Mouse (Mus musculus) MEL (cell line): ENCODE measurements around the gene Psd. TPM values are rescaled to one million over a fixed set of nuclear protein-coding genes. Genes with fewer than 3 reads are reported as not detected.

ENCODE experiments used
- DNase-seq: peaks from one replicate; pipeline ENCODE4 v3.0.0; 2011; ENCODE audit warnings: low read depth, low spot score
- H3K27ac ChIP-seq: 2 replicates; pipeline ENCODE4 v1.5.1; 2012; ENCODE audit warnings: low read depth, mild to moderate bottlenecking, control low read depth, low read length, moderate library complexity; ENCODE audit not compliant: control insufficient read depth
- H3K27me3 ChIP-seq, 2 experiments: fragments of 150-350 bp in 1 of 2; sonication (generic) in 1 of 2; 2 replicates each; pipeline ENCODE4 v1.6.1; 2012; ENCODE audit warnings: low read length in 2 of 2, mild to moderate bottlenecking in 2 of 2, improper control_type of control experiment in 1 of 2, moderate library complexity in 1 of 2; ENCODE audit not compliant: insufficient read depth in 2 of 2, control insufficient read depth in 1 of 2
- H3K36me3 ChIP-seq, 2 experiments: 2 replicates each; pipeline ENCODE4 v1.6.1; 2012 to 2014; ENCODE audit warnings: low read length in 2 of 2, improper control_type of control experiment in 1 of 2, inconsistent platforms in 1 of 2, mild to moderate bottlenecking in 1 of 2; ENCODE audit not compliant: insufficient read depth in 2 of 2, control insufficient read depth in 1 of 2
- H3K4me1 ChIP-seq, 2 experiments: fragments of 150-350 bp in 1 of 2; sonication (generic) in 1 of 2; 2 replicates each; pipeline ENCODE4 v1.6.1; 2012; ENCODE audit warnings: low read length in 2 of 2, improper control_type of control experiment in 1 of 2, mild to moderate bottlenecking in 1 of 2; ENCODE audit not compliant: insufficient read depth in 2 of 2, control insufficient read depth in 1 of 2
- H3K4me3 ChIP-seq, 2 experiments: fragments of 150-350 bp in 1 of 2; sonication (generic) in 1 of 2; 2 replicates each; pipeline ENCODE4 v1.5.1; 2012; ENCODE audit warnings: low read depth in 2 of 2, low read length in 2 of 2, mild to moderate bottlenecking in 2 of 2, moderate library complexity in 2 of 2, control low read depth in 1 of 2, improper control_type of control experiment in 1 of 2; ENCODE audit not compliant: control insufficient read depth in 1 of 2, insufficient read depth in 1 of 2
- H3K79me2 ChIP-seq: 2 replicates; pipeline ENCODE4 v1.6.1; 2012; ENCODE audit warnings: mild to moderate bottlenecking, low read length, moderate library complexity; ENCODE audit not compliant: control insufficient read depth, poor library complexity, insufficient read depth
- H3K9ac ChIP-seq: 2 replicates; pipeline ENCODE4 v1.6.1; 2012; ENCODE audit warnings: low read depth, mild to moderate bottlenecking, control low read depth, low read length, moderate library complexity; ENCODE audit not compliant: control insufficient read depth, poor library complexity, severe bottlenecking
- H3K9me3 ChIP-seq: fragments of 150-350 bp; sonication (generic); replicated peaks from 2 replicates; pipeline ENCODE4 v1.6.1; 2012; ENCODE audit warnings: mild to moderate bottlenecking, low read length, improper control_type of control experiment, moderate library complexity; ENCODE audit not compliant: insufficient read depth
- BHLHE40 ChIP-seq: IDR thresholded peaks from 2 replicates; pipeline ENCODE4 v1.6.1; 2012; ENCODE audit warnings: low read depth, mild to moderate bottlenecking, inconsistent platforms, low read length, improper control_type of control experiment, borderline replicate concordance
- CHD1 ChIP-seq: IDR thresholded peaks from 2 replicates; pipeline ENCODE4 v1.6.1; 2012; ENCODE audit warnings: low read depth, mild to moderate bottlenecking, inconsistent platforms, low read length, improper control_type of control experiment
- CHD2 ChIP-seq: IDR thresholded peaks from 2 replicates; pipeline ENCODE4 v1.6.1; 2011; ENCODE audit warnings: low read length, improper control_type of control experiment
- CTCF ChIP-seq, 3 experiments: IDR thresholded peaks in 2 of 3; conservative IDR thresholded peaks in 1 of 3; 2 replicates each; pipeline ENCODE4 v1.5.1; 2011 to 2012; ENCODE audit warnings: low read length in 3 of 3, low read depth in 2 of 3, mild to moderate bottlenecking in 2 of 3, improper control_type of control experiment in 1 of 3, inconsistent platforms in 1 of 3, mixed read lengths in 1 of 3, moderate library complexity in 1 of 3; ENCODE audit not compliant: control insufficient read depth in 1 of 3, insufficient read depth in 1 of 3, poor library complexity in 1 of 3, severe bottlenecking in 1 of 3
- ELF1 ChIP-seq: IDR thresholded peaks from 2 replicates; pipeline ENCODE4 v1.6.1; 2014; ENCODE audit warnings: low read depth, mild to moderate bottlenecking, inconsistent platforms, low read length, improper control_type of control experiment, moderate library complexity
- EP300 ChIP-seq, 2 experiments: IDR thresholded peaks; 2 replicates each; pipeline ENCODE4 v1.6.1; 2011; ENCODE audit warnings: improper control_type of control experiment in 2 of 2, low read length in 2 of 2, low read depth in 1 of 2, mild to moderate bottlenecking in 1 of 2
- ETS1 ChIP-seq: IDR thresholded peaks from 2 replicates; pipeline ENCODE4 v1.6.1; 2012; ENCODE audit warnings: low read depth, mild to moderate bottlenecking, inconsistent platforms, low read length, improper control_type of control experiment, moderate library complexity
- MAFK ChIP-seq: IDR thresholded peaks from 2 replicates; pipeline ENCODE4 v1.6.1; 2011; ENCODE audit warnings: low read depth, mild to moderate bottlenecking, low read length, improper control_type of control experiment, borderline replicate concordance
- MAX ChIP-seq: IDR thresholded peaks from 2 replicates; pipeline ENCODE4 v1.6.1; 2011; ENCODE audit warnings: low read length, improper control_type of control experiment
- MAZ ChIP-seq: IDR thresholded peaks from 2 replicates; pipeline ENCODE4 v1.6.1; 2012; ENCODE audit warnings: low read depth, mild to moderate bottlenecking, inconsistent platforms, low read length, improper control_type of control experiment
- MYC ChIP-seq: IDR thresholded peaks from 2 replicates; pipeline ENCODE4 v1.6.1; 2011; ENCODE audit warnings: low read depth, mild to moderate bottlenecking, low read length, improper control_type of control experiment, moderate library complexity
- NELFE ChIP-seq: IDR thresholded peaks from 2 replicates; pipeline ENCODE4 v1.6.1; 2011; ENCODE audit warnings: low read depth, low read length, improper control_type of control experiment
- POLR2A ChIP-seq, 2 experiments: IDR thresholded peaks; 2 replicates each; pipeline ENCODE4 v1.6.1; 2011 to 2012; ENCODE audit warnings: low read length in 2 of 2, mild to moderate bottlenecking in 2 of 2, control low read depth in 1 of 2, improper control_type of control experiment in 1 of 2, low read depth in 1 of 2, moderate library complexity in 1 of 2; ENCODE audit not compliant: control insufficient read depth in 1 of 2, insufficient read depth in 1 of 2, poor library complexity in 1 of 2
- POLR2AphosphoS2 ChIP-seq: IDR thresholded peaks from 2 replicates; pipeline ENCODE4 v1.6.1; 2011; ENCODE audit warnings: low read length, improper control_type of control experiment
- POLR2AphosphoS5 ChIP-seq: IDR thresholded peaks from 2 replicates; pipeline ENCODE4 v1.6.1; 2012; ENCODE audit warnings: low read depth, borderline replicate concordance, mild to moderate bottlenecking, inconsistent platforms, low read length, moderate library complexity, mixed read lengths
- RCOR1 ChIP-seq: IDR thresholded peaks from 2 replicates; pipeline ENCODE4 v1.6.1; 2012; ENCODE audit warnings: low read depth, mild to moderate bottlenecking, inconsistent platforms, low read length, improper control_type of control experiment
- SMC3 ChIP-seq: IDR thresholded peaks from 2 replicates; pipeline ENCODE4 v1.6.1; 2011; ENCODE audit warnings: low read depth, low read length, improper control_type of control experiment
- TBP ChIP-seq: IDR thresholded peaks from 2 replicates; pipeline ENCODE4 v1.8.0; 2011; ENCODE audit warnings: low read depth, low read length, improper control_type of control experiment
- TCF12 ChIP-seq: IDR thresholded peaks from 2 replicates; pipeline ENCODE4 v1.6.1; 2014; ENCODE audit warnings: low read depth, mild to moderate bottlenecking, inconsistent platforms, low read length, improper control_type of control experiment, moderate library complexity
- UBTF ChIP-seq: IDR thresholded peaks from 2 replicates; pipeline ENCODE4 v1.6.1; 2012; ENCODE audit warnings: low read depth, mild to moderate bottlenecking, inconsistent platforms, low read length, improper control_type of control experiment, moderate library complexity, borderline replicate concordance; ENCODE audit not compliant: insufficient read depth
- USF1 ChIP-seq: IDR thresholded peaks from 2 replicates; pipeline ENCODE4 v1.6.1; 2014; ENCODE audit warnings: low read depth, mild to moderate bottlenecking, inconsistent platforms, low read length, improper control_type of control experiment, moderate library complexity
- USF2 ChIP-seq, 2 experiments: IDR thresholded peaks; 2 replicates each; pipeline ENCODE4 v1.6.1; 2011 to 2012; ENCODE audit warnings: improper control_type of control experiment in 2 of 2, low read length in 2 of 2, borderline replicate concordance in 1 of 2, inconsistent platforms in 1 of 2, low read depth in 1 of 2, mild to moderate bottlenecking in 1 of 2; ENCODE audit not compliant: insufficient read depth in 1 of 2
- ZC3H11A ChIP-seq: IDR thresholded peaks from 2 replicates; pipeline ENCODE4 v1.6.1; 2012; ENCODE audit warnings: low read depth, mild to moderate bottlenecking, inconsistent platforms, low read length, improper control_type of control experiment
- ZKSCAN1 ChIP-seq: IDR thresholded peaks from 2 replicates; pipeline ENCODE4 v1.6.1; 2012; ENCODE audit warnings: low read depth, mild to moderate bottlenecking, inconsistent platforms, low read length, improper control_type of control experiment, moderate library complexity
- ZNF384 ChIP-seq: IDR thresholded peaks from 2 replicates; pipeline ENCODE4 v1.6.1; 2012; ENCODE audit warnings: low read depth, mild to moderate bottlenecking, inconsistent platforms, low read length, improper control_type of control experiment
- polyA plus RNA-seq, 2 experiments: library from polyadenylated mRNA; stranded (reverse) in 1 of 2; unstranded in 1 of 2; fragments of >175 nt in 1 of 2; fragments of >200 nt in 1 of 2; gene quantifications; 2 replicates each; pipeline versions ENCODE4 v1.2.1 to v1.2.4; 2012; ENCODE audit warnings: low replicate concordance in 2 of 2, low read depth in 1 of 2; ENCODE audit not compliant: insufficient read length in 2 of 2, insufficient read depth in 1 of 2, missing spikeins in 1 of 2
- total RNA-seq: library from RNA; depleted of rRNA; stranded (reverse); fragments of 300-350 nt; gene quantifications from 2 replicates; pipeline ENCODE4 v1.2.3, GENCODE M21; 2012

Gene Psd
- total and polyA plus RNA-seq, 3 experiments = 4.5 to 17.2 TPM; not detected in 1

GRCm38 (mm10) chr19:46317546-46317885 lies 9.4 kb downstream of the Psd start:
- Histone ChIP-seq H3K4me3 (no peak overlapping the region), H3K36me3 (peaks cover 0 to 18% of the 10 kb centered on the region in 2 experiments; a peak in 2 of 4 replicates), H3K9ac (no peak overlapping the region), H3K27ac (no peak overlapping the region), H3K4me1 (peaks cover 14 to 37% of the 10 kb centered on the region in 2 experiments), H3K27me3 (no peaks in the 10 kb centered on the region), H3K79me2 (no peaks in the 10 kb centered on the region), H3K9me3 (no peaks in the 10 kb centered on the region)
- TF ChIP-seq CHD2 = no peak
- no peak for TF ChIP-seq ETS1
- no peak for TF ChIP-seq ZKSCAN1
- TF ChIP-seq MYC = no peak
- no peak for TF ChIP-seq POLR2A (IDR thresholded peaks at IDR 0.05; ENCODE audit: control insufficient read depth in 1 of 2, insufficient read depth in 1 of 2, low read depth in 1 of 2, low read length in 2 of 2, poor library complexity in 1 of 2)
- TF ChIP-seq NELFE = no peak
- no peak for TF ChIP-seq CHD1
- TF ChIP-seq EP300 (IDR thresholded peaks at IDR 0.05; ENCODE audit: low read depth in 1 of 2, low read length in 2 of 2) = no peak
- no peak for TF ChIP-seq CTCF (IDR thresholded peaks at IDR 0.05 in 2 of 3, conservative IDR thresholded peaks at IDR 0.05 in 1 of 3; ENCODE audit: control insufficient read depth in 1 of 3, insufficient read depth in 1 of 3, low read depth in 2 of 3, low read length in 3 of 3, poor library complexity in 1 of 3, severe bottlenecking in 1 of 3)
- no peak for TF ChIP-seq UBTF
- no peak for TF ChIP-seq POLR2AphosphoS2
- TF ChIP-seq ZC3H11A = no peak
- TF ChIP-seq MAFK = no peak
- TF ChIP-seq USF2 (IDR thresholded peaks at IDR 0.05; ENCODE audit: borderline replicate concordance in 1 of 2, insufficient read depth in 1 of 2, low read depth in 1 of 2, low read length in 2 of 2) = no peak
- no peak for TF ChIP-seq POLR2AphosphoS5
- DNase-seq = no peak

- Histone ChIP-seq H3K27me3 (no peaks in the 10 kb centered on the region), H3K9me3 (no peaks in the 10 kb centered on the region), H3K4me3 (no peak overlapping the region), H3K9ac (no peak overlapping the region), H3K4me1 (peaks cover 14 to 37% of the 10 kb centered on the region in 2 experiments), H3K36me3 (peaks cover 0 to 18% of the 10 kb centered on the region in 2 experiments; a peak in 2 of 4 replicates)
- TF ChIP-seq POLR2AphosphoS2 (no peak), ELF1 (no peak), MYC (no peak), ZC3H11A (no peak), CHD1 (no peak), MAZ (no peak), USF2 (IDR thresholded peaks at IDR 0.05; ENCODE audit: borderline replicate concordance in 1 of 2, insufficient read depth in 1 of 2, low read depth in 1 of 2, low read length in 2 of 2) (no peak), ETS1 (no peak), USF1 (no peak), BHLHE40 (no peak), EP300 (IDR thresholded peaks at IDR 0.05; ENCODE audit: low read depth in 1 of 2, low read length in 2 of 2) (no peak), MAX (no peak), RCOR1 (no peak), TBP (no peak), SMC3 (no peak), TCF12 (no peak), POLR2A (IDR thresholded peaks at IDR 0.05; ENCODE audit: control insufficient read depth in 1 of 2, insufficient read depth in 1 of 2, low read depth in 1 of 2, low read length in 2 of 2, poor library complexity in 1 of 2) (no peak), ZNF384 (no peak)
- TF ChIP-seq, all 39 proteins: peak for 0
- H3K79me2 ChIP-seq = no peaks in the 10 kb centered on the region
- no peak overlapping the region for H3K27ac ChIP-seq
- DNase-seq = no peak
These were observed 10.0 kb downstream of the Psd start for GRCm38 (mm10) chr19:46316846-46317545.
